Mouse (Mus musculus): ENCODE measurements around the gene Ypel2. TPM values are rescaled to one million over a fixed set of nuclear protein-coding genes. Genes with fewer than 3 reads are reported as not detected.

The Ypel2 gene
- polyA plus RNA-seq, 2 experiments: 6.8 to 9.2 TPM

DNA sequence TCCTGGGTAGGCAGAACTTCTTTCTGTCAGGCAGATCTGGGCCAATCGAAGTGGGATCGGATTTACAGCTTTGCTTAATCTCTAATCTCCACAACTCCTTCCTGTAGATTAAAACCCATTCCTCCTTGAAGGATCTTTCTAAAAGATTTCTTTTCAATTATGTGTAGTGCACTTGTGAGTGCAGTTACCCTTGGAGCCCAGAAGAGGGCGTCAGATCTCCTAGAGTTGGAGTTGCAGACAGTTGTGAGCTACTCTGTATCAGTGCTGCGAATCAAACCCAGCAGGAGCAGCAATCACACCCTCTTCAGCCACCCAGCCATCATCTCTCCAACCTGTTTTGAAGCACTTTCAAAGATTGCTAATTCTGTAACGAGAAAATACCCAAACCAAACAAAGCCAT lies 26.9 kb upstream of the Ypel2 start:
- no peaks in the 10 kb centered on the region for H3K9me3 ChIP-seq (ENCODE audit: control insufficient read depth, low read length)
- no peak overlapping the region for H3K27ac ChIP-seq (replicated peaks; ENCODE audit: low read depth, low read length)
- TF ChIP-seq POLR2A (IDR thresholded peaks at IDR 0.05; ENCODE audit: borderline replicate concordance, extremely low read depth, insufficient read depth, insufficient read length): no peak
- no peaks in the 10 kb centered on the region for H3K4me1 ChIP-seq (ENCODE audit: control insufficient read depth, insufficient read depth, low read length)
- H3K27me3 ChIP-seq (ENCODE audit: control insufficient read depth, insufficient read depth, low read length): no peaks in the 10 kb centered on the region
- 86% methylated on average over 5 of the region's 5 CpGs for WGBS
- H3K36me3 ChIP-seq (ENCODE audit: control insufficient read depth, insufficient read depth, low read length): no peaks in the 10 kb centered on the region
- ATAC-seq (ENCODE audit: low FRiP score, low read depth) (no peak), DNase-seq (ENCODE audit: low spot score) (no peak)
- no peak overlapping the region for H3K4me2 ChIP-seq (replicated peaks; ENCODE audit: low read depth, low read length, severe bottlenecking)
- H3K9ac ChIP-seq (ENCODE audit: low read depth, low read length, severe bottlenecking): no peak overlapping the region
- no peak overlapping the region for H3K4me3 ChIP-seq (replicated peaks; ENCODE audit: low read length)

DNA sequence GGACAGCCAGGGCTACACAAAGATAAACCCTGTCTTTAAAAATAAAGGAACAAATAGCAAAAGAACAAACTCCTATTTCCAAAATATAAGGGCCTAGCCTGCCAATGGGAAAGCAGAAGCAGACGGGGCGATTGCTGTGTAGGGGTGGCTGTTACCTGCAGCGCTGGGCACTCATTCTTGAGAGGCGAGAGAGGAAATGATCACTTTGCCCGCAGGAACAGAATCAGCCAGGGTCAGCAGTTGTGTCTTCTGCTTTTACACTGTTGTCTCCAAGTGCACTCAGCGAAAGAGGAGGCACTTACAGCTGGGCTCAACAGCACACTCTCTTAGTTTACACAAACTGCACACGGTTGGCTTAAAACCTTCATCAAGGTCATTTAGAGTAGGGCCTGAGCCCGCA lies 25.9 kb upstream of the Ypel2 start:
- H3K27me3 ChIP-seq (ENCODE audit: control insufficient read depth, insufficient read depth, low read length): no peaks in the 10 kb centered on the region
- H3K27ac ChIP-seq (replicated peaks; ENCODE audit: low read depth, low read length): no peak overlapping the region
- WGBS: 85% methylated on average over 8 of the region's 8 CpGs
- no peak overlapping the region for H3K4me2 ChIP-seq (replicated peaks; ENCODE audit: low read depth, low read length, severe bottlenecking)
- ATAC-seq (ENCODE audit: low FRiP score, low read depth) (no peak), DNase-seq (ENCODE audit: low spot score) (no peak)
- no peak overlapping the region for H3K9ac ChIP-seq (ENCODE audit: low read depth, low read length, severe bottlenecking)
- H3K36me3 ChIP-seq (ENCODE audit: control insufficient read depth, insufficient read depth, low read length): no peaks in the 10 kb centered on the region
- H3K4me1 ChIP-seq (ENCODE audit: control insufficient read depth, insufficient read depth, low read length): no peaks in the 10 kb centered on the region
- no peak overlapping the region for H3K4me3 ChIP-seq (replicated peaks; ENCODE audit: low read length)
- TF ChIP-seq POLR2A (IDR thresholded peaks at IDR 0.05; ENCODE audit: borderline replicate concordance, extremely low read depth, insufficient read depth, insufficient read length): no peak
- H3K9me3 ChIP-seq (ENCODE audit: control insufficient read depth, low read length): no peaks in the 10 kb centered on the region

DNA sequence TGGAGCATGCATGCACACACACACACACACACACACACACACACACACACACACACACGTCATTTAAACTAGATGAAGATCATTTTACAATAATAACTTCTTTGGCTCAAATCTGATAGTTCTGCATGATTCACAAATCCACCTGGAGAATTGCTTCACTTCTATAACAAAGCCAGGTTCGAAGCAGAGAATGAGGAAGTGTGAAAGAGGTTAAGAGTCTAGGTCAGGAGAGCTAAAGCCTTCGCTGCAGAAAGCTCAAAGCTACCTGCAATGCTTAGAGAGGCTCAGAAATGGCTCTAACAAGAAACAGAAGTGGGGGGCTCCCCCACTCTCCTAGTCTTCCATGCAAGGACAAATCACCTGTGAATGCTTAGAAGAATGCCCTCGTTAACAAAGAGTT lies 24.6 kb upstream of the Ypel2 start:
- no peak for ATAC-seq (ENCODE audit: low FRiP score, low read depth)

DNA sequence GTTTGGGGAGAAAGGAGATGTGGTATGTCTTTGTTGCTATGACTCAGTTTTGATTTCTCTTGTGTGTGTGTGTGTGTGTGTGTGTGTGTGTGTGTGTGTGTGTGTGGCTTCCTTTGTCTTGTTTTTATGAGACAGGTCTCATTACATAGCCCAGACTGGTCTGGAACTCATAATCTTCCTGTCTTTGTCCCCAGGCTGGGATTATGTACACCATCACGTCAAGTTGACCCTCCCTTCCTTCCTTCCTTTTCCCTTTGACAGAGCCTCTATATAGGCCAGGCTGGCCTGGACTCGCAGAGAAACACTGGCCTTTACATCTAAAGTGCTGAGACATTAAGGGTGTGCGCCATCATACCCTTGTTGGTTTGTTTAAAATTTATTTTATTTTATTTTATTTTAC lies 22.2 kb upstream of the Ypel2 start:
- Histone ChIP-seq H3K36me3 (ENCODE audit: control insufficient read depth, insufficient read depth, low read length) (no peaks in the 10 kb centered on the region), H3K27ac (replicated peaks; ENCODE audit: low read depth, low read length) (no peak overlapping the region), H3K27me3 (ENCODE audit: control insufficient read depth, insufficient read depth, low read length) (no peaks in the 10 kb centered on the region), H3K4me1 (ENCODE audit: control insufficient read depth, insufficient read depth, low read length) (no peaks in the 10 kb centered on the region), H3K9ac (ENCODE audit: low read depth, low read length, severe bottlenecking) (no peak overlapping the region), H3K4me2 (replicated peaks; ENCODE audit: low read depth, low read length, severe bottlenecking) (no peak overlapping the region), H3K9me3 (ENCODE audit: control insufficient read depth, low read length) (no peaks in the 10 kb centered on the region), H3K4me3 (replicated peaks; ENCODE audit: low read length) (no peak overlapping the region)
- TF ChIP-seq POLR2A (IDR thresholded peaks at IDR 0.05; ENCODE audit: borderline replicate concordance, extremely low read depth, insufficient read depth, insufficient read length): no peak
- 48% methylated on average over 3 of the region's 3 CpGs for WGBS
- no peak; the same call in 1 of the 2 replicates for ATAC-seq (ENCODE audit: low FRiP score, low read depth)
- no peak for DNase-seq (ENCODE audit: low spot score)

More for the DNA sequence above, 24.6 kb upstream of the Ypel2 start:
- Histone ChIP-seq H3K4me1 (ENCODE audit: control insufficient read depth, insufficient read depth, low read length) (no peaks in the 10 kb centered on the region), H3K9me3 (ENCODE audit: control insufficient read depth, low read length) (no peaks in the 10 kb centered on the region), H3K4me3 (replicated peaks; ENCODE audit: low read length) (no peak overlapping the region), H3K9ac (ENCODE audit: low read depth, low read length, severe bottlenecking) (no peak overlapping the region), H3K4me2 (replicated peaks; ENCODE audit: low read depth, low read length, severe bottlenecking) (no peak overlapping the region), H3K27ac (replicated peaks; ENCODE audit: low read depth, low read length) (no peak overlapping the region), H3K27me3 (ENCODE audit: control insufficient read depth, insufficient read depth, low read length) (no peaks in the 10 kb centered on the region), H3K36me3 (ENCODE audit: control insufficient read depth, insufficient read depth, low read length) (no peaks in the 10 kb centered on the region)
- DNase-seq (ENCODE audit: low spot score): no peak
- no peak for TF ChIP-seq POLR2A (IDR thresholded peaks at IDR 0.05; ENCODE audit: borderline replicate concordance, extremely low read depth, insufficient read depth, insufficient read length)
- WGBS: 31% methylated on average over 4 of the region's 4 CpGs

DNA sequence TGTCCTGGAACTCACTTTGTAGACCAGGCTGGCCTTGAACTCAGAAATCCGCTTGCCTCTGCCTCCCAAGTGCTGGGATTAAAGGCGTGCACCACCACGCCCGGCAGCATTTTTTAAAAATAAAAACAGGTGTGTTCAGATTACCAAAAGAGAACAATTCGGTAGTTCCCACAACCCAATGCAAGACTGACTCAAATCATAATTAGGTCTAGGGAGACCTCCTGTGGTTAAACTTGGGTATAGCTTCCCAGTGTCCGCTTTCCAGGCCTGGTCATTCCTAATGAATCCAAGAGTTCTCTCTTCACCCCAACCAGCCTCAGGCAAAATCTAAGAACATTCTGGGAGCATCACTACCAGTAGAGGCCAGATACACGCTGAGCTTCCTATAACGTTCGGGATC lies 17.0 kb upstream of the Ypel2 start:
- Histone ChIP-seq H3K27me3 (ENCODE audit: control insufficient read depth, insufficient read depth, low read length) (no peaks in the 10 kb centered on the region), H3K4me1 (ENCODE audit: control insufficient read depth, insufficient read depth, low read length) (0 out of 2 replicates have a peak, but pooled peaks cover 4% of the 10 kb centered on the region), H3K36me3 (ENCODE audit: control insufficient read depth, insufficient read depth, low read length) (no peaks in the 10 kb centered on the region), H3K4me2 (replicated peaks; ENCODE audit: low read depth, low read length, severe bottlenecking) (no peak overlapping the region), H3K27ac (replicated peaks; ENCODE audit: low read depth, low read length) (no peak overlapping the region), H3K9ac (ENCODE audit: low read depth, low read length, severe bottlenecking) (no peak overlapping the region), H3K4me3 (replicated peaks; ENCODE audit: low read length) (no peak overlapping the region), H3K9me3 (ENCODE audit: control insufficient read depth, low read length) (no peaks in the 10 kb centered on the region)
- 24% methylated on average over 9 of the region's 9 CpGs for WGBS
- TF ChIP-seq POLR2A (IDR thresholded peaks at IDR 0.05; ENCODE audit: borderline replicate concordance, extremely low read depth, insufficient read depth, insufficient read length): no peak
- peak; percentile 82 for DNase-seq (ENCODE audit: low spot score)
- peak; percentile 62; the same call in 1 of the 2 replicates for ATAC-seq (ENCODE audit: low FRiP score, low read depth)

DNA sequence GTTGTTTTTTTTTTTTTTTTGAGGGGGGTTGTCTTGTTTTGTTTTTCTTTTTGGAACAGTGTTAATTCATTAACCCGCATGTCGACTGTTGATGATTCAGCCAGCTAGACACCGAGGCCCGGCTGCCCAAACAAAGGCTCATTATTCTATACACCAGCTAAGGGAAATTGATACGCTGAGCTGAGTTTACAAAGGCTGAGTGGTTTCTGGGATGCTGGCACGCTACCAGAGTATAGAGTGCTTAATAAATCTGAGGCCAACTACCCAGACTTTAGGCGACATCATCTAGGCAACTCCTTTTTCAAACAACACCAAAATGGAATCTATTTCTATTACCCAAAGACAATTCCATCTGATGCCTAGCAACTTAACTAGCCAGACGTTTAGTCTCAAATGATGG lies 13.9 kb upstream of the Ypel2 start:
- ATAC-seq (ENCODE audit: low FRiP score, low read depth) (0 out of 2 replicates have a peak, but pooled peaks have one; percentile 55), DNase-seq (ENCODE audit: low spot score) (peak; percentile 69)
- Histone ChIP-seq H3K27me3 (ENCODE audit: control insufficient read depth, insufficient read depth, low read length) (no peaks in the 10 kb centered on the region), H3K9me3 (ENCODE audit: control insufficient read depth, low read length) (no peaks in the 10 kb centered on the region), H3K4me2 (replicated peaks; ENCODE audit: low read depth, low read length, severe bottlenecking) (no peak overlapping the region), H3K4me3 (replicated peaks; ENCODE audit: low read length) (no peak overlapping the region), H3K27ac (replicated peaks; ENCODE audit: low read depth, low read length) (0 out of 2 replicates have a peak overlapping the region, but pooled peaks have one; percentile 28), H3K9ac (ENCODE audit: low read depth, low read length, severe bottlenecking) (no peak overlapping the region), H3K36me3 (ENCODE audit: control insufficient read depth, insufficient read depth, low read length) (no peaks in the 10 kb centered on the region), H3K4me1 (ENCODE audit: control insufficient read depth, insufficient read depth, low read length) (0 out of 2 replicates have a peak, but pooled peaks cover 4% of the 10 kb centered on the region)
- no peak for TF ChIP-seq POLR2A (IDR thresholded peaks at IDR 0.05; ENCODE audit: borderline replicate concordance, extremely low read depth, insufficient read depth, insufficient read length)
- 31% methylated on average over 8 of the region's 8 CpGs for WGBS

Data from limb, embryonic 14.5 days (tissue).